Mouse (Mus musculus) liver, adult 2 months (tissue): ENCODE data around the gene 4933434E20Rik. TPM values are rescaled to one million over a fixed set of nuclear protein-coding genes. Genes with fewer than 3 reads are reported as not detected.
A peak's percentile ranks its signal among the peaks of the same experiment; 100 is the strongest.

Experiments used
- DNase-seq: peaks from one replicate; pipeline ENCODE4 v3.0.0-alpha.2; 2011; ENCODE audit warnings: low read depth, low spot score; ENCODE audit errors: extremely low read depth
- H3K27ac ChIP-seq: fragments of 200-500 bp; replicated peaks from 2 replicates; pipeline ENCODE4 v1.5.1; 2012; ENCODE audit warnings: low read depth, mild to moderate bottlenecking, control low read depth, inconsistent platforms, low read length; ENCODE audit not compliant: insufficient read depth
- H3K27me3 ChIP-seq: fragments of 200-500 bp; 2 replicates; pipeline ENCODE4 v1.6.1; 2012; ENCODE audit warnings: mild to moderate bottlenecking, moderate library complexity, low read length, inconsistent platforms; ENCODE audit not compliant: control insufficient read depth, insufficient read depth
- H3K36me3 ChIP-seq: fragments of 200-500 bp; 2 replicates; pipeline ENCODE4 v1.6.1; 2012; ENCODE audit warnings: low read length, inconsistent platforms; ENCODE audit not compliant: control insufficient read depth, insufficient read depth
- H3K4me1 ChIP-seq: fragments of 200-500 bp; 2 replicates; pipeline ENCODE4 v1.6.1; 2011; ENCODE audit warnings: low read length; ENCODE audit not compliant: control insufficient read depth, insufficient read depth
- H3K4me3 ChIP-seq: fragments of 200-500 bp; 2 replicates; pipeline ENCODE4 v1.5.1; 2011; ENCODE audit warnings: low read depth, mild to moderate bottlenecking, control low read depth, low read length, moderate library complexity; ENCODE audit not compliant: insufficient read depth
- H3K79me2 ChIP-seq: fragments of 200-500 bp; 2 replicates; pipeline ENCODE4 v1.6.1; 2012; ENCODE audit warnings: inconsistent platforms, mild to moderate bottlenecking, low read length, moderate library complexity; ENCODE audit not compliant: control insufficient read depth, insufficient read depth
- H3K9ac ChIP-seq: fragments of 200-500 bp; 2 replicates; pipeline ENCODE4 v1.6.1; 2012; ENCODE audit warnings: low read depth, mild to moderate bottlenecking, control low read depth, inconsistent platforms, low read length
- CTCF ChIP-seq: fragments of 200-500 bp; IDR thresholded peaks from 2 replicates; pipeline ENCODE4 v1.5.1; 2011; ENCODE audit warnings: low read depth, low read length, control low read depth
- POLR2A ChIP-seq: fragments of 200-500 bp; IDR thresholded peaks from 2 replicates; pipeline ENCODE4 v1.6.1; 2011; ENCODE audit warnings: low read length, control low read depth; ENCODE audit not compliant: insufficient read depth; ENCODE audit errors: extremely low read depth
- WGBS: fragments of 180-500 bp; shearing (Covaris S2); methylation state at CpG from one replicate; pipeline ENCODE4 v1.1.7; 2018; 5-methylcytosine and 5-hydroxymethylcytosine counted together
- polyA plus RNA-seq: library from polyadenylated mRNA; depleted of rRNA; stranded (reverse); fragments of >200 nt; gene quantifications from 2 replicates; pipeline ENCODE4 v1.2.3, GENCODE M21; 2012; rRNA removed
- total RNA-seq: library from RNA; depleted of rRNA; stranded (reverse); fragments of >200 nt; gene quantifications from 2 replicates; pipeline ENCODE4 v1.2.3, GENCODE M21; 2014; rRNA removed

4933434E20Rik gene
- 64.7 and 67.9 TPM in 2 replicates for total RNA-seq
- 23.4 and 24.2 TPM in 2 replicates for polyA plus RNA-seq

- peaks cover 12% of the 10 kb centered on the region; the same call in 1 of the 2 replicates for H3K4me1 ChIP-seq
- H3K9ac ChIP-seq: peak within 1 kb of the TSS; percentile 96
- peak within 1 kb of the TSS; percentile 87 for H3K27ac ChIP-seq
- no peak for TF ChIP-seq POLR2A
- TF ChIP-seq CTCF: no peak
- no peaks in the 10 kb centered on the region for H3K27me3 ChIP-seq
- under 1% methylated on average over 43 of the region's 43 CpGs for WGBS
- peaks cover 15% of the 10 kb centered on the region for H3K79me2 ChIP-seq
- peak; percentile 36 for DNase-seq
- H3K36me3 ChIP-seq: peaks cover 18% of the 10 kb centered on the region
- H3K4me3 ChIP-seq: peak within 1 kb of the TSS; percentile 99
Measured at GRCm38 (mm10) chr3:90051441-90052350, at the start of gene 4933434E20Rik. Gene 4933434E20Rik (plus strand): TSS chr3:90051636.

- H3K27me3 ChIP-seq: no peaks in the 10 kb centered on the region
- H3K4me1 ChIP-seq: peaks cover 7% of the 10 kb centered on the region
- H3K27ac ChIP-seq: no peak overlapping the region
- TF ChIP-seq POLR2A: no peak
- no peak for TF ChIP-seq CTCF
- no peak overlapping the region for H3K9ac ChIP-seq
- H3K79me2 ChIP-seq: no peaks in the 10 kb centered on the region
- DNase-seq: peak; percentile 46
- H3K36me3 ChIP-seq: peaks cover 56% of the 10 kb centered on the region
- WGBS: 11% methylated on average over 3 of the region's 3 CpGs
- H3K4me3 ChIP-seq: no peak overlapping the region
Measured at GRCm38 (mm10) chr3:90004091-90004796, 47.2 kb upstream of the 4933434E20Rik start.

- H3K36me3 ChIP-seq: peaks cover 86% of the 10 kb centered on the region
- no peaks in the 10 kb centered on the region for H3K27me3 ChIP-seq
- no peak overlapping the region for H3K27ac ChIP-seq
- 87% methylated on average over 2 of the region's 2 CpGs for WGBS
- H3K4me1 ChIP-seq: no peaks in the 10 kb centered on the region
- no peak overlapping the region for H3K9ac ChIP-seq
- H3K4me3 ChIP-seq: no peak overlapping the region
- no peak for DNase-seq
- H3K79me2 ChIP-seq: no peaks in the 10 kb centered on the region
- no peak for TF ChIP-seq POLR2A
- TF ChIP-seq CTCF: no peak
Measured at GRCm38 (mm10) chr3:90010291-90010690, 41.1 kb upstream of the 4933434E20Rik start.

- no peaks in the 10 kb centered on the region for H3K27me3 ChIP-seq
- TF ChIP-seq CTCF: no peak
- H3K79me2 ChIP-seq: no peaks in the 10 kb centered on the region
- no peak overlapping the region for H3K27ac ChIP-seq
- peaks cover 89% of the 10 kb centered on the region for H3K36me3 ChIP-seq
- DNase-seq: no peak
- no peak overlapping the region for H3K4me3 ChIP-seq
- H3K4me1 ChIP-seq: no peaks in the 10 kb centered on the region
- H3K9ac ChIP-seq: no peak overlapping the region
- WGBS: 90% methylated on average over 4 of the region's 4 CpGs
Measured at GRCm38 (mm10) chr3:90016626-90017025, 34.8 kb upstream of the 4933434E20Rik start.

- 96% methylated on average over 2 of the region's 2 CpGs for WGBS
- no peaks in the 10 kb centered on the region; the same call in 1 of the 2 replicates for H3K79me2 ChIP-seq
- H3K4me3 ChIP-seq: no peak overlapping the region
- no peak for DNase-seq
- H3K27me3 ChIP-seq: no peaks in the 10 kb centered on the region
- H3K9ac ChIP-seq: no peak overlapping the region
- peaks cover 75% of the 10 kb centered on the region for H3K36me3 ChIP-seq
- TF ChIP-seq CTCF: no peak
- no peak for TF ChIP-seq POLR2A
- no peak overlapping the region for H3K27ac ChIP-seq
- H3K4me1 ChIP-seq: no peaks in the 10 kb centered on the region
Measured at GRCm38 (mm10) chr3:90034653-90035052, 16.8 kb upstream of the 4933434E20Rik start.
